Comparison of ENCODE assay signal across 9 mouse cellular contexts in genomic region chr1:132377055-132377365, GRCm38 (mm10). TPM values are rescaled to one million over a fixed set of nuclear protein-coding genes. Genes with fewer than 3 reads are reported as not detected.
A peak's percentile ranks its signal among the peaks of the same experiment; 100 is the strongest.
DNase-seq lines count a peak whose midpoint lies in the region; ATAC-seq and TF ChIP-seq lines count a peak whose summit lies in the region.
"Had no signal": no experiment of that assay in that cellular context is flagged by ENCODE, and none has a peak within 500 bp of the region (broad histone marks: within the 10 kb centered on the region; RNA-seq: fewer than 3 reads in every experiment).

No protein-coding gene starts in this region.

- ATAC-seq in intestine, embryonic 14.5 days (replicated peaks; ENCODE audit: low FRiP score, low TSS enrichment, low read depth) = no peak
- no peak for ATAC-seq in intestine, postnatal 0 days
- ATAC-seq in embryonic facial prominence, embryonic 11.5 days (replicated peaks; ENCODE audit: insufficient number of reproducible peaks, low FRiP score, low TSS enrichment, low read depth) = no peak

- peaks cover 42% of the 10 kb centered on the region for H3K36me3 ChIP-seq in intestine, embryonic 14.5 days (ENCODE audit: control insufficient read depth, insufficient read depth, low read length)
- no peaks in the 10 kb centered on the region; the same call in 1 of the 2 replicates for H3K36me3 ChIP-seq in intestine, postnatal 0 days (ENCODE audit: control insufficient read depth, insufficient read depth)
- H3K36me3 ChIP-seq in embryonic facial prominence, embryonic 11.5 days (replicated peaks; ENCODE audit: control insufficient read depth, insufficient read depth, low read depth, low read length) = peaks cover 3% of the 10 kb centered on the region

- peaks cover 47% of the 10 kb centered on the region for H3K4me1 ChIP-seq in intestine, embryonic 14.5 days (replicated peaks; ENCODE audit: control insufficient read depth, insufficient read depth, low read length)
- H3K4me1 ChIP-seq in intestine, postnatal 0 days (replicated peaks; ENCODE audit: control insufficient read depth, insufficient read depth, low read length) = 0 out of 2 replicates have a peak, but pooled peaks cover 5% of the 10 kb centered on the region
- H3K4me1 ChIP-seq in embryonic facial prominence, embryonic 11.5 days (ENCODE audit: control insufficient read depth, insufficient read depth, low read length) = peaks cover 7% of the 10 kb centered on the region; the same call in 1 of the 2 replicates

- H3K4me3 ChIP-seq in intestine, embryonic 14.5 days (ENCODE audit: low read depth, low read length) = no peak overlapping the region
- no peak overlapping the region for H3K4me3 ChIP-seq in intestine, postnatal 0 days (ENCODE audit: low read depth, low read length)
- no peak overlapping the region for H3K4me3 ChIP-seq in embryonic facial prominence, embryonic 11.5 days (ENCODE audit: low read depth, low read length)

- intact Hi-C loops in heart, postnatal 10 days (cut with DNase I) = no loop called here

- H3K27ac ChIP-seq in intestine, embryonic 14.5 days (ENCODE audit: low read depth) = 0 out of 2 replicates have a peak overlapping the region, but pooled peaks have one; percentile 13
- no peak overlapping the region for H3K27ac ChIP-seq in intestine, postnatal 0 days (ENCODE audit: low read depth, low read length)
- H3K27ac ChIP-seq in embryonic facial prominence, embryonic 11.5 days (replicated peaks; ENCODE audit: low read depth, low read length) = no peak overlapping the region

- WGBS in intestine, embryonic 14.5 days = 48% methylated on average over 7 of the region's 7 CpGs
- 50% methylated on average over 7 of the region's 7 CpGs for WGBS in intestine, postnatal 0 days
- WGBS in embryonic facial prominence, embryonic 11.5 days = 47% methylated on average over 7 of the region's 7 CpGs

- H3K4me2 ChIP-seq in intestine, embryonic 14.5 days (ENCODE audit: low read length) = no peak overlapping the region
- H3K4me2 ChIP-seq in intestine, postnatal 0 days (replicated peaks; ENCODE audit: low read depth) = no peak overlapping the region
- no peak overlapping the region for H3K4me2 ChIP-seq in embryonic facial prominence, embryonic 11.5 days (ENCODE audit: low read depth, low read length)

- DNase-seq in intestine, embryonic 14.5 days (ENCODE audit: low spot score) = no peak
- no peak for DNase-seq in embryonic facial prominence, embryonic 11.5 days (ENCODE audit: low spot score)
- DNase-seq in heart, postnatal 10 days = peak; percentile 53 to 59
- peak; percentile 41 for DNase-seq in lung, postnatal 14 days
- no peak for DNase-seq in embryo, embryonic 11 days
- no peak for DNase-seq in cerebellum, adult 18-20 months
- DNase-seq in layer of hippocampus, postnatal 14 days (ENCODE audit: low spot score in 2 of 2) = no peak
- DNase-seq: thymus, adult 18-20 months had no signal

- no peaks in the 10 kb centered on the region for H3K9me3 ChIP-seq in intestine, embryonic 14.5 days (ENCODE audit: control insufficient read depth, low read length)
- H3K9me3 ChIP-seq in intestine, postnatal 0 days (ENCODE audit: control insufficient read depth) = no peaks in the 10 kb centered on the region
- H3K9me3 ChIP-seq in embryonic facial prominence, embryonic 11.5 days (replicated peaks; ENCODE audit: control insufficient read depth, low read length) = no peaks in the 10 kb centered on the region

- H3K9ac ChIP-seq in intestine, embryonic 14.5 days (ENCODE audit: low read length) = no peak overlapping the region; the same call in 1 of the 2 replicates
- no peak overlapping the region for H3K9ac ChIP-seq in intestine, postnatal 0 days (ENCODE audit: low read depth, low read length)
- H3K9ac ChIP-seq in embryonic facial prominence, embryonic 11.5 days (replicated peaks; ENCODE audit: low read length) = peak overlapping the region; percentile 9; the same call in 1 of the 2 replicates

- no peak for TF ChIP-seq CTCF in intestine, postnatal 0 days (IDR thresholded peaks at IDR 0.05; ENCODE audit: low read depth)

- no peaks in the 10 kb centered on the region for H3K27me3 ChIP-seq in intestine, embryonic 14.5 days (replicated peaks; ENCODE audit: control insufficient read depth, insufficient read depth, low read length)
- H3K27me3 ChIP-seq in intestine, postnatal 0 days (replicated peaks; ENCODE audit: control insufficient read depth, insufficient read depth, low read length) = no peaks in the 10 kb centered on the region
- H3K27me3 ChIP-seq in embryonic facial prominence, embryonic 11.5 days (ENCODE audit: control insufficient read depth, insufficient read depth, low read length) = no peaks in the 10 kb centered on the region

RNA-seq across cellular contexts. Expression of gene Tmcc2, which starts 14.1 kb away (rescaled TPM):
- polyA plus RNA-seq in intestine, embryonic 14.5 days (2014; fragmentation: Nextera tagmentation; extraction: Ambion mirVana) = 6.4 and 7.8 TPM in 2 replicates
- polyA plus RNA-seq in intestine, postnatal 0 days (2015; fragmentation: Nextera tagmentation; extraction: Ambion mirVana) = 2.2 and 2.3 TPM in 2 replicates
- polyA plus RNA-seq in embryonic facial prominence, embryonic 11.5 days (2014; fragmentation: Nextera tagmentation; extraction: Ambion mirVana) = 6.8 and 8.0 TPM in 2 replicates
- 10 to 100 TPM; 14.7 to 16.4 TPM for total RNA-seq in heart, postnatal 10 days (2021)
- total RNA-seq in layer of hippocampus, postnatal 14 days (2021) = 100 to 1,000 TPM; 191 to 192 TPM

RNA-seq across cellular contexts. Expression of gene Dstyk, which starts 40.3 kb away (rescaled TPM):
- polyA plus RNA-seq in intestine, embryonic 14.5 days (2014; fragmentation: Nextera tagmentation; extraction: Ambion mirVana) = 11.4 and 13.1 TPM in 2 replicates
- 3.7 and 3.8 TPM in 2 replicates for polyA plus RNA-seq in intestine, postnatal 0 days (2015; fragmentation: Nextera tagmentation; extraction: Ambion mirVana)
- 11.9 and 13.7 TPM in 2 replicates for polyA plus RNA-seq in embryonic facial prominence, embryonic 11.5 days (2014; fragmentation: Nextera tagmentation; extraction: Ambion mirVana)
- total RNA-seq in heart, postnatal 10 days (2021) = 10 to 100 TPM; 19.7 to 24.7 TPM
- 10 to 100 TPM; 35.5 to 38.0 TPM for total RNA-seq in layer of hippocampus, postnatal 14 days (2021)

Comparison
In these comparisons a context has a peak if more than half of its experiments do, and no peak if none do; other contexts are left out.
1. DNase-seq: peak in heart, postnatal 10 days (2 of 2) and lung, postnatal 14 days (single experiment); none in intestine, embryonic 14.5 days (single experiment), embryonic facial prominence, embryonic 11.5 days (single experiment), embryo, embryonic 11 days (single experiment), cerebellum, adult 18-20 months (0 of 2) and layer of hippocampus, postnatal 14 days (0 of 2).